Mouse (Mus musculus) liver, adult 2 months (tissue): Measurements from ENCODE around the gene Cd59a.

ENCODE experiments used
- CTCF ChIP-seq: fragments of 200-500 bp; IDR thresholded peaks from 2 replicates; pipeline ENCODE4 v1.5.1; 2011; ENCODE audit warnings: low read depth, low read length, control low read depth
- POLR2A ChIP-seq: fragments of 200-500 bp; IDR thresholded peaks from 2 replicates; pipeline ENCODE4 v1.6.1; 2011; ENCODE audit warnings: low read length, control low read depth; ENCODE audit not compliant: insufficient read depth; ENCODE audit errors: extremely low read depth

- TF ChIP-seq POLR2A (no peak), CTCF (no peak)
These were observed 28.5 kb downstream of the Cd59a start for GRCm38 (mm10) chr2:104124071-104124470.
